Mouse (Mus musculus) CD4-positive helper T cell, adult 2 months (primary cell): ENCODE measurements around the gene Ldlrad1.

ENCODE experiments used
- DNase-seq: peaks from one replicate; pipeline ENCODE4 v3.0.0-alpha.2; 2012; ENCODE audit warnings: low read depth, missing footprints, low spot score

Ldlrad1 gene

DNA sequence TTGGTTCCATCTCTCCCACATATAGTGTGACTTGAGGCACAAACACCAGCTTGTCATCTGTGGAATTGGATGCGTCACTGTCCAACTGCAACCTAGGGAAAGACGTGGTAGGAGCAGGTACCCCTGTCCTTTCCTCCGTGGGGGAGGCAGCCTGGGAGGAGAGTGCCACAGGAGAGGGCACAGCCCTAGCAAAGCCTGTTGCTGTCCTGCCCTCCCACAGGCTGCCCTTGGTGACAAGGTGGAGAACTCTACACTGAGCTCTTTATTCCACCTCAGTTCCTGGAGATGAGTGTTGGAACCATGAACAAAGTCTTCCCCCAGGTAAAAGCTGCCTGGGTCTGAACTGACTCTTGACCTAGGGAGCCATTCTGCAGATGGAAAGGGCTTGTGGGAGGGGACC is at the start of gene Ldlrad1:
TSS of gene Ldlrad1 (plus strand) at position 301 of the 400 bp plus-strand sequence.
- no peak for DNase-seq

DNA sequence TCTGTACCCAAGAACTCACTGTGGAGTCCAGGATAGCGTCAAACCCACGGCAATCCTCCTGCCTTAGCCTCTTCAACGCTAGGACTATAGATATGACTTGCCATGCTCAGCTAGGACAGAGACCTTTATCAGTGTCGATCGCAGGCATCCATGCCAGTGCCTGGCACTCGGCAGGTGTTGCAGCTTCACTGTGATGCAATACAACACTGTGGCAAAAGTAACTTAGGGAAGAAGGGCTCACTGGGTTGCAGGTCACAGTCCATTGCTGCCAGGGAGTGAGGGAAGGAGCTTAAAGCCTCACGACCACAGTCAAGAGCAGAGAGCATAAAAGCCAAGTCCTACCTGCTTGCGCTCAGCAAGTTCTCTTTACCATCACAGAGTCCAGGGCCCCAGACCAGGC is 48.8 kb upstream of the Ldlrad1 start:
- no peak for DNase-seq

DNA sequence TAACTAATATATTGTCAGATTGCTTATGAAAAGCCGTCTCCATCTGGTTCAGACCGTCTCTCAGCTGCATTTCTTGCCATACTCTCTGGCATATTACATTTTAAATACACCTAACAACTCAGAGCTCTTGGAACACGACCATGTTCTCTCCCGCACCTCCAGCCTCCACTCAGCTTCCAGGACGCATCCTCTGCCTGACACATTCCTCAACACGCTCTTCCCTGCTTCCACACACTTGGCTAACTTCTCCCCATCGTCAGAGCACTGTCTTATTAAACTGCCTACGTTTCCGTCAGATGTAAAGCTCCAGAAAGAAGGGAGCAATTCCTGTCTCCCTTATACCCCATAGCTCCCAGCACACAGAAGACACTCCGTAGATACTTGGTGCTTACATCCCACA is 45.6 kb upstream of the Ldlrad1 start:
- no peak for DNase-seq

DNA sequence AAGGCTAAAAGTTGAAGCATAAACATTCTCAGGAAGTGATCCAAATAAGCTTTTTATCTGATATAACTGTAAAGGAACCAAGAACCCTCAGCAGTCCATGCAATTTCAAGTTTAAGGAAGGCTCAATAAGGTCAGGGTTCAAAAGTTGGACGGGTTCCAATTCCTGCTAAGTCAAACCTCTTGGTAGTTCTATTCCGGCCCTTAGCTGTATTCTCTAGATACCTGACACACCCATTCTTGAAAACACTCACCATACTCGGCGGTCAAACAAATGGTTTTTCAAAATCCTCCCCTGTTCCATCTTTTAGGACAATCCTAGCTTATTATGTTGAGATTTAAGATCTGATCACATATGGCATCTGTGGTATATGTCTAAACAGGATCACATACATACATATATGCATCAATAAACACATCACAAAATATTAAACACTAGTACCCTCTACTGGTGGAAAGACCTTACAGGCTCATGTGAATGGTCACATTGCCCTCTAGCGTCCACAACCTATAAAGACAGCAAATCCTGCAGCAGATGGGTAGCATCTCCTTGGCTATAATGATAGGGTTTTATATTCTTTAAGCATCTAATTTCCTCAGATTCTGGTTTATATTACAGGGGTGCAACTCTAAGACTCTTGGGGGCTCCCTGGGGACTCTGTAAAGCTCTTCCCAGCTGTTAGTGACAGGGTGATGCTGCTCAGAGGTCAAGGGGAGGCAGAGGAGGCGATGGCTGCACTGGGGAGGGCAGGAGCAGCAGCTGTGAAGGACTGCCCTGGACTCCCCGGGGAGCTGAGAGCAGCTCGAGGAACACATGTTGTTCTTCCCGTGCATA is 45.0 kb upstream of the Ldlrad1 start:
- peak; percentile 80 for DNase-seq

DNA sequence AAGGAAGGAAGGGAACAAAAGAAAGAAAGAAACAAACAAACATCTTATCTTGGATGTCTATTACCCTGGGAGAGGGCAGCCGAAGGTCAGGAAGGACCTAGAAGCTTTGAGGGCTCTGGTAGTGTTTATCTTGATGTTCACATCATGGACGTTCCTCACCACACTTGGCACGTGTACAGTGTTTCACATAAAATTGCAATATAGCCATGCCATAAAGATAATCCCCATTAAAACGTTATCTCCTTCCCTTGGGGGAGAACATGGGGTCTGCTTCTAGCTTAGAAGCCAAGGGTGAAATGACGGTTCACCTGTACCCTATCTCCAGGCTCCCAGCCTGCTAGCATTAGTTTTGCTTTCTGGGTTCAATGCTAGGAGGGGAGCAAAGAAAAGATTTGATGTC is 42.3 kb upstream of the Ldlrad1 start:
- no peak for DNase-seq

DNA sequence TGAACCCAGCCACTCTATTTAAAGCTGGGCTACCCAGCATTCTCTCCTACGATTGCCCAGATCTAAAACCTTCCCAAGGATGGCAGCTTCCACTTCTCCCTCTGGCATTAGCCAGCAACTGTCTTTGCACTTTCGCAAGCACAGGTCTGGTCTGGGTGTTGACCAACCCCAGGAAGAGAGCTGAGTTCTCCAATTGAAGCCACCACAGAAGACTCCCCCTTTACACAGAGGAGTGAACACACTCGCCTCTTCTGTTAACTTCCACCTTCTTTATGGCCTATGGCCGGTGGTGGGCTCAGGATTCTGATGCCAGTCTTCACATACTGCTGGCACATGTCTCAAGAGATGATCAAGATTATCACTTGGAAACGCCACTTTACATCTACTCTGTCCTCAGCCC is 41.2 kb upstream of the Ldlrad1 start:
- no peak for DNase-seq

DNA sequence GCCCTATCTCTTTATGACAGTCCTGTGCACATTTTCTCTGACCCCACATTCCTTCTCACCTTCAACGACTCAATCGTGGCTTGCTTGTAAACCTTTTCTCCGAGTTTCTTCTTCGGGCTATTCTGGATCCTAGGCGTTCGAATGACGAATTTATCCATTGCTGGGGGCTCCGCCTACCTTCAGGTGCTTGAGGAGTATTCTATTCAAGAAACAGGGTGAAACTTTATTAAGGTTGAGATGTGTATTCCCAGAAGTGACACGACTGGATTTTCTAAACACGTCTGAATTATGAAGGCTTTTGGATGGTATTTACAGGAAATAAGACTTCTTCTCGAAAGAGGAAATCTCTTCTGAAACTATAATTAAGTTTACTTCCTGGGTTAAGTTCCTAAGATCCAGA is 31.5 kb upstream of the Ldlrad1 start:
- DNase-seq: no peak

DNA sequence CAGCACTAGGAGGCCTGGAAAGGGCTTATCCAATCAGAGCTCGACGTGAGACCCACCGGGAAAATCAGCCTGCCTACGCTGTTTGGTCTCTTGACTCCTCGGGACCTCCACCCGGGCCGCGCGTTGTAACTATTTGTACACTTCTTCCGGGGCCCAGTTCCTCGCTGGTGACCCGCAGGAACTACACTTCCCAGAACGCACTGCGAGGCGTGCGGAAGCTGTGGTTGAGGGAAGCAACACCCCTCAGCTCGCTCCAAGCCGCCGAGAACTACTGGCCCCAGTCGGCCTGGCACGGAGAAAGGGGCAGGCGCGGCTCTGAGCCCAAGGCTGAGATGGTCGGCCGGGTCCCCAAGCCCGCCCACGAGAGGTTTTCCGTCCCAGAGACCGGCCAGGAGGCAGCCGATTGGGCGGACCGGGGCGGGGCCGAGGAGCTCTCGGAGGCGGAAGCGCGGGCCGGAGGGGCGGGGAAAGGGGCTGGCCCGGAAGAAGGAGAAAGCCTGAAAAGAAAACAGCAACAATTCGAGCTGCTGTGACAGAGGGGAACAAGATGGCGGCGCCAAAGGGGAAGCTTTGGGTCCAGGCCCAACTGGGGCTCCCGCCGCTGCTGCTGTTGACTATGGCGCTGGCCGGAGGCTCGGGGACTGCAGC is 30.7 kb upstream of the Ldlrad1 start, which contains the start of gene Tmem59:
TSS of gene Tmem59 (plus strand) at position 218 of the 648 bp plus-strand sequence.
- DNase-seq: peak; percentile 97

DNA sequence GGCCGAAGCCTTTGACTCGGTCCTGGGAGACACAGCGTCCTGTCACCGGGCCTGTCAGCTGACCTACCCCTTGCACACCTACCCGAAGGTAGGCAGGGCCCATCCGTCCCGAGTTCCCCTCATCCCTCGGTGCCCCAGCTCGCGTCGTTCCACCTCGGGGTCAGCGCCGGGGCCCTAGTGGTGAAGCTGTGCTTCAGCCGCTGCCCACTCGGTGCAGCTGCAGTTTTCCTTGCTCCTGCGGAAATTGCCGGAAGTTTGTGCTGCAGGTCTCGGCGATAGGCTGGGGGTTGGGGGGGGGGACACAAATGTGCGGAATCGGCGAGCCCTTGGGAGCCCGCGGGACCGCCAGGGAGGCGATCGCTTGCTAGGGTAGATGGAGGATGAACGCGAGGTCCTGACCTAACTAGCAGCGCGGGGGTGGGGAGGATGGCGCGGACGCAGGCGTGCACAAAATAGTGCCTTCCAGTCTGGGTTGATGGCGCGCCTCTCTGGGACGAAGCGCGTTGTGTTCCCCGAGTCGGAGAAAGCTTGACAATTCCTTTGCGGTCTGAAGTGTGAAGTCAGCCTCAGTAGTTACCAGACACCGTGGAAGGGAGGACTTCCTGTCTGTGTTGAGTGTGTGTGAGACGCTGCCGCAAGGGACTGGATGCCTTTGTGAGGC is 30.0 kb upstream of the Ldlrad1 start, which contains the start of gene Tceanc2:
TSS of gene Tceanc2 (minus strand) at position 287 of the 661 bp plus-strand sequence.
- DNase-seq: peak; percentile 90

DNA sequence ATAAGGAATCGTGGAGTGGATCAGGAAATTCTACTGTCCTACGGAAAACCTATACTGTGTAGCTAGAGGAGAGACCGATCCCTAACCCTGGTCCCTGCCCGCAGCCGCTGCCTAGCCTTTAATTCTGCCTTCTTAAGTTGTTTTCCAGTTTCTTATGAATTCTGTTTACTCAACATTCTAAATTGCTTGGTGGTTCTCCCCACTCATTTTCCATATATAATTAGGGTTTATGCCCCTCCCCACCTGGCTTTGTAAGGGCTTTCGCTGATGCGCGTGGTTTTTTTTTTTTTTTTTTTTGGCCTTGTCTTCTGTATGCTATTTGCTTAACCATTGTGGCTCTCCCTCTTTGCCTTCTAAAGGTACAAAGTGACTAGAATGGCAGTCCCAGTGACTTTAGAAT is 29.4 kb upstream of the Ldlrad1 start:
- no peak for DNase-seq

DNA sequence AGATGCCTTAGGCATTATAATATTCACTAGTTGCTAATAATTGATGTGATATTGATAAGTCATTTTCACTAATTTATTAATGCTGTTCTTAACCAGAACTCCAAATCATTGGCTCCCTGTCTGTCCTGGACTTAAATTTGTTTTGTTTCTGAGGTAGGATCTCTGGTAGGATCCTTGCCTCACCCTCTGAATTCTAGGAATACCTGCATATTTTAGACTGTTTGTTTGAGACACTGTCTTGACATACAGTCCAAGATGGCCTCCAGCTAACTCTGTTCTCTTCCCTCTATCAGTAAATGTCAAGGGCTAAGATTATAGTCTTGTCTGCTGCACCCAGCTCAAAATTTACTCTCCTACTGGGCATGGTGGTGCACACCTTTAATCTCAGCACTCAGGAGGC is 28.2 kb upstream of the Ldlrad1 start:
- DNase-seq: no peak

DNA sequence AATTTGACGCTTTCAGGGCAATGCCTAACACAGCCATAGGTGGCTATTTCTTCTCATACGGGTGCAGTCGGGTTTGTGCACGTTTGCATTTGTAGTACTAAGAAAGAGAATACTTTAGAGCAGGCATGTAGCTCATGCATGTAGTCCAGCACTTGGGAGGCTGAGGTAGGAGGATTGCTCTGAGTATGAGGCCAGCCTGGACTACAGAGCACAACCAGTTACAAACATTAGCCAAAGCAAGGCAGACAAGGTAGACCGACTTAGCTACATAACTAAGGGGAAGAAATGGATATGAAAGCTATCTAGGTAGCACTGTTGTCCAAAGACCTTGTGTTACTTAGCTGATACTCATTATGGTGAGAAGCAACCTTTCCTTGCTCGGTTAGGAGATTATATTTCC is 27.1 kb upstream of the Ldlrad1 start:
- no peak for DNase-seq

DNA sequence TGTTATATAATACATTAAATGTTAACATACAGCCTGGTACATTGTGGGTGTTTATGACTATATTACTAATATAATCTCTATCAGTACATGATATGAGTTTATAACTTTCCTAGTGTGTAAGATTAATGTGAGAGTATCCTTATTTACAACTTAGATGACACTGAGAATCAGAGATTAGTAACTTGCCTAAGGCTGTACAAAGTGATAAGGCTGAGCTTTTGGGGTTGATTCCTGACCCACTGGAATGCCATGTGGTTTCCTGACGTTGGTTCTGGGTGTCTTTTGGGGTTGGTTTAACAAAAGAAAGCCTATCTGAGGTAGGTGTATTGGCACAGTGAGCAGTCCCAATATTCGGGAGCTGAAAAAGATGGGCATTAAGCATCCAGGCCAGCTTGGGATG is 26.2 kb upstream of the Ldlrad1 start:
- no peak for DNase-seq

DNA sequence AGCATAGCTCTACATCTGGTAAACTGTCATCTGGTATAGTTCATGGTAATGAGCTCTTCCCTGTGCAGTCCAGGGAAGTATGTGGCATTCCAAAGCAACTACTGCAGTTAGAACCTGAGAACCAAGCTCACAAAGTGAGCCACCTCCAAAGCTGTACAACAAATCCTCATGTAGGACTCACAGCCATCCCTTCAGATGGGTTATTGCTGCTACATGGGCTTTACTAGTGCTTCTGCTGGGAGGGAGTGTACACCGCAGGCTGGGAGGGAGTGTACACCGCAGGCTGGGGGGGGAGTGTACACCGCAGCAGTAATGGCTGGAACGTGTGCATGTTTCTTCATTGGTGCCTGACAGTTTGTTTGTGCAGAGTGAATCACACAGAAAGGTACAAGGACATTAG is 25.8 kb upstream of the Ldlrad1 start:
- no peak for DNase-seq

DNA sequence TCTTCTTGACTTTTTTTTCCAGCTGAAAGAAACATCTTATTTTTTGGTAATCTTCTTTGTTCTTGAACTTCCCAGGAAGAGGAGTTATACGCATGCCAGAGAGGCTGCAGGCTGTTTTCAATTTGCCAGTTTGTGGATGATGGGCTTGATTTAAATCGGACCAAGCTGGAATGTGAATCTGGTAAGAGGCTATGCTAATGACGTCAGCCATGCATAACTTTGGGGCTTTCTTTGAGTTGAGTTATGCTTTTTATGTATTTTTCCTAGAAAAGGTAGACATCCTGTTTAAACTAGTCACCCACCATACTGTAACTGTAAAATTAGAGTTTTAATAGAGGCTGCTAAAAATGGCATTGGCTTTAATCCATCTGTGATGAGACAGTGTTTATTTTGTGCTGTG is 23.3 kb upstream of the Ldlrad1 start:
- DNase-seq: no peak

DNA sequence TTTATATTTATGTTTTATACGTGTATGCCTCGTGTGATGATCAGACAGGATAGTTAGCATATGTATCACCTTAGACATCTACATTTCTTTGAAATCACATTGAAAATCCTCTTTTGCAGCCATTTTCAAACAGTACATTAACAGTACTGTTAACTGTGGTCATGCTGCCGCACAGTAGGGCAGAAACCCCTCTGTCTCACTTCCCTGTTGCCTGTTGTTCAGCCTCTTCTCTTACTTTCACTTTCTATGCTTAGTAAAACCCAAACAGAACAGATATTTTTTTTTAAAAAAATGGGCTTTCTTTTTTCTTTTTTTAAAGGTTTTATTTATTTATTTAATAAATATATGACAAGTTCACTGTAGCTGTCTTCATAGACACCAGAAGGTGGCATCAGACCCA is 15.1 kb upstream of the Ldlrad1 start:
- no peak for DNase-seq

DNA sequence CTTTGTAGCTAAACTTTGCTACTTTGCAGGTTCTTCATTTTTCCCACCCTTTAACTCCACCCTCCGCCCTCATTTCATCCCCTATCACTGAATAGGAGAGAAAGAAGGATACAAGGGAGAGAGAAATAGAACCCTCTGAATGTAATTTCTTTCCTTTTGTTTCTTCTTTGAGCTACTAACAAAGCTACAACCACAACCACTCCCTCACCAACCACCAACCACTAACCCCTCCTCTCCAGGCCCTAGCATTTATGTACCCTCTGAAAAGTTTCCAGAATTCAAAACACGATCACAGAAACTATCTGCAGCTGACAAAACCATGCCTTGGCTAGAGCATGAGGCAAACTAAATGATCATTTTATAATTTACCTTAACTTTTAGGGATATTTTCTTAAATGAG is 12.5 kb upstream of the Ldlrad1 start:
- DNase-seq: peak; percentile 53

DNA sequence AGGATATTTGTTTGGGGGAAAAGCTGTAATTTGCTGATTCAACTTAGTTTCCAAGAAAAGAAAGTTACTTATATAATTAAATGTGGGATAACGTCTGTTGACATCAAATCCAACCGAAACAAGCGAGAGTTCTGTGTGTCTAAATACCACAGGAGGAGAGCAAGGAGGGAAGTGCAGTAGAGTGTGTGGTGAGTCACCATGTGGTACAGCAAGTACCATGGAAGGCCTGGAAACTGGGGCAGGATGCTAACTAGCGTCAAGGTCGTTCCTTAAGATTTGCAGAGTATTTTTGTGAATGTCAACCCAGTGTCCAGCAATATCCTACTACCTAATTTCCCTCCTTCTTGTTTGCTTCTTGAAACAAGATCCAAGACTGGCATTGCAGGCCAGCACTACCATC is 10.9 kb upstream of the Ldlrad1 start:
- DNase-seq: no peak

DNA sequence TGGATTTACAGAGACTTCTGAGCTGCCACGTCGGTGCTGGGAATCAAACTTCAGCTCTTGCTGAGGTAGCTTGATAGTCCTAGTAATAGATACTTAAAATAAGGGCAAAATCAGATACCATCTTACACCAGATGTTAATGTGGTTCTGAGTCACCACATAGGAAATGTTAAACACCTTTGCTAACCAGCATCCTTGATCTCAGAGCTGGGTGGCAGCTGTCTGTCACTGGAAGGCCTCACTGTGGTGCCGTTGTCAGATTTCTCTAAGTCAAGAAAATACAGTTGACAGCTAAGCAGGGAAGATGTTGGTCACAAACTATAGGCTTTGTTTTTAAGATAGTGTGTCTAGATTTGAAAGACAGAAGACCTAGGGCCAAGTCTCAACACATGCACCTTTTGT is 7.2 kb upstream of the Ldlrad1 start:
- DNase-seq: peak; percentile 65

DNA sequence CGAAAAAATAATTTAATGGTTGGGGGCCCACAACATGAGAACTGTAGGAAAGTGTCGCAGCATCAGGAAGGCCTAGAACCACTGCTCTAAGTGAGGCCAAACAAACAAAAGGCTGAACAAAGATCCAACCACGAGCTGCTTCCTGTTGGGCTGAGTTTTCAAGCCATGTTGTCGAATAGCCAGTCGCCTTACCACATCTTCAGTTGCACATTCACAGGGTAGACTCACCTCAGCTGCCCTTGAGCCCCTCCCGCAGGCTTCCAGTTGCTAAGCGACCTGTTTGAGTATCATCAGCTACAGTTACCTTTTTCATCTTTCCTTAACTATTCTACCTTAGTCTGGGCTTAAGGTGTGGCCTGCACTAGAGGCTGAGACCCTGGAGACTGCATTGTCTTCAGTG is 6.0 kb upstream of the Ldlrad1 start:
- peak; percentile 16 for DNase-seq

DNA sequence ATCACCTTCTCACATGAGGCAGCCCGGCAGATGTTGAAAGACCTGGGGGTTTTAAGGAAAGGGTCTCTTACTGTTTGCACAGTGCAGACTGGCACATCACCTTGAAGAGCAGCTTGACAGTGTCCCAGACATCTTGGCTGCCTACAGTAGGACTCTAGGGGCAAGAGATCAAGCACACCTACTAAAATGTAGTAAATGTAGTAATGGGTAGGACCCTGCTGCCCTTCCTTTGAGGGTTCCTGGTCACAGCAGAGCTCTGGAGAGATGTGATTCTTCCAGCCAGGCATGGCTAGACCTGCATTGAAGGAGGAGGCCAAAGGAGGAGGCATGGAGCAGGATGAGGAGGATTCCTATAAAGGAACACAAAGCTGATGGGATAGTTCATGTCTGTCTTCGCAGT is 2.0 kb upstream of the Ldlrad1 start:
- no peak for DNase-seq

DNA sequence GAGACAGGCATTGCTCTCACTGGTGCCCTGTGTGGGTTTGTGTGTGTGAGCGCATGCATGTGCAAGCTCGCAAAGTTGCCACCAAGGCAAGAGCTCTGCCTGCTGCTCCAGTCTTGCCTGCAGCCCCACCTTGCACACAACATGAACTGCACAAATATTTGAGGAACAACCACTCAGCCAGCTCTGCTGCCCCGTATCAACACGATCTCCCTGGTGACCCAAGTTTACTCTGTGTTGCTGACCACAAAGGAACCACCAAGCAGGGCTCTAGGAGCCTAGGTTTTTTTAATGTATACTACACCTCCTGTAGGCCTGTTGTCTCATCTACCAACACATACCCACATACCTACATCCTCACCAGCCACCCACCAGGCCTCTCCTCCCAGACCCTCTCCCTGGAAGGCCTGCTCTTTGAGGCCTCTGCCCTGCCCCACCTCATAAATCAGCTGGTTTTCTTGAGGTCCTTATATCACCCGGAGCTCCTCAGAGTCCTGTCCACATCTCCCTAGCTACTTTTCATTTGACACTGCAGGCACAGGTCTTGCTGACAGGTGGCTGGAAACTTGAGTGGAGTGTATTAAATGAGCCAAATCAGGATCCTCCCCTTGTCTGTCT is 1.6 kb downstream of the Ldlrad1 start:
- peak; percentile 57 for DNase-seq
